Mouse (Mus musculus) heart, adult 11 months (tissue): ENCODE data around the gene Gm14226.
"Not testable (repeated sequence)": the region's sequence is repeated elsewhere in the genome, so short reads cannot be mapped to it uniquely, and the experiment has no call there.

Source experiments
- DNase-seq: peaks from one replicate; pipeline ENCODE4 v3.0.0; 2022

Gene Gm14226

DNA sequence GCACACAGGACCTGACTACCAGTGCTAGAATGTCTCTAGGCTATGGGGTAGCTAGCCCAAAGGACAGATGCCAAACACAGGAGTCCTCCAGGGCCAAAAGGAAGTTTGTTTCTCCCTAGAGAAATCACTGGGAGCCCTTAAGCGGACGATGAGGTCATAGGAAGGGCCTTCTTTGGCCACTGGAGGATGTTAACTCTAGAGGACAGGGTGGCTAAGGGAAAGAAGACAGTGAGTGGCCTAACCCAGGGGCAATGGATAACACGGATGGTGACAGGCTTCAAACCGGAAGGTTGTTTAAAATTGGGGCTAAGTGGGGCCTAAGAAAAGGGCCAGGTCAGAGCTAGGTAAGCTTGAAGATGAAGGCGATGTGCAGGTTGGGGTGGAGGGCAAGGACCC, 32.0 kb downstream of the Gm14226 start:
- DNase-seq = peak; percentile 95

DNA sequence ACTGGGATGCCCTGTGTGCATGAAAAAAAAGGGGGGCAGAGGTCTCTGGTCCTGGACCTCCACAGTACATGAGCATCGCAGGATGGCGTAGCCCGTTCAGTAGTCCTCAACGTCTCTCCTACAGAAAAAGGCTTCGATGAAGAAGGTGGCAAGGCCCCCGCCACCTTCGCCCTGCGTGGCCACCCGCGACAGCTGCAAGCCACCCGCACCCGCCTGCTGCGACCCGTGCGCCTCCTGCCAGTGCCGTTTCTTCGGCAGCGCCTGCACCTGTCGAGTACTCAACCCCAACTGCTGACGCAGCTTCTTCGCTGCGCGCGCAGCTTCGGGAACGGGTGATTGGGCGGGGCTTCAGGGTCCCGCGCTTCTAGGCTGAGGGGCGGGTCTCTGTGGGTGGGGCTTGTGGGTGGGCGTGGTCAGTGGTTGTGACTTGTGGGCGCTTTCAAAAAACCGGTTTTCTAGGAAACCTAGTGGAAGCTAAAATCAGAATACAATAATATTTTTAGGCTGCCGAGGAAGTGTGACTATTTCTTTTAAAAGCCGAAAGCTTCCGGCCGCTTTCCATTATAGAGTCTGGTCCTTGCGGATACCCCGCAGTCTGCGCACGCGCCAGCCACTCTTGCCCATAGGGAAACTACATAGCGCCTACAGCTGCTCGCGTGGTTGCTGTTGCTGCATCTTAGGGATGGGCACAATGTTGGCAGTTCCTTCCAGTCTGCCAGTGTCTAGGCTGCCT, 32.6 kb downstream of the Gm14226 start:
- peak; percentile 99 for DNase-seq

DNA sequence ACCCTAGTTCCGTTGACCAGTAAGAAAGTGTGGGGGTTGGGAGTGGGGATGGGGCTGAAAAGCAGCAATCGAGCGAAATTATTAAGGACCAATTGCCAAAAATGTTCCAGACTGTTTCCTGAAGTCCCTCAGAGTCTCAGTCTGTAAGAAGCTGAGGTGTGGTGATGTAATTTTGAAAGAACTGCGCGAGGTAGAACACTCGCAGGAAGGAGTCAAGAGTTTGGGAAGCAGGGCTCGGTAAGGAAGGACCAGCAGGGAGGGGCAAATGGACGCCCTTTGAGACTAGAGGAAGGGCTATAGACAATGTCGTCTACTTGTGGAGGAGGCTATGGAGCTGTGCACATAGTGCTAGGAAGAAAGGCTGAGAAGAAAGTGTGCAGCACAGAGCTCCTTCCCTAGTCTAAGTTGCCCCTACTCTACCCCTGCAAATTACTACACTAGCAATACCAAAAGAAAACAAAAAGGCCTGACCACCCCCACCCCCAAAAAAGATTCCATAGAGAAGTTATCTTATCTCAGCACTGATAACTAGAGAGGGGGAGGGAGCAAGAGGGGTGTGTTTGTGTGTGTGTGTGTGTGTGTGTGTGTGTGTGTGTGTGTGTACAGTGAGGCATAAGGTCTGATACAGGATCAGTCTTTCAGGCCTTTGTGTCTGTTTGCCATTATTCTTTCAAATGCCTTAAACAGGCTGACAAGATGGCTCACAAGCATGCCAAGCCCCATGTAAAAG, 33.7 kb downstream of the Gm14226 start:
- no peak for DNase-seq

DNA sequence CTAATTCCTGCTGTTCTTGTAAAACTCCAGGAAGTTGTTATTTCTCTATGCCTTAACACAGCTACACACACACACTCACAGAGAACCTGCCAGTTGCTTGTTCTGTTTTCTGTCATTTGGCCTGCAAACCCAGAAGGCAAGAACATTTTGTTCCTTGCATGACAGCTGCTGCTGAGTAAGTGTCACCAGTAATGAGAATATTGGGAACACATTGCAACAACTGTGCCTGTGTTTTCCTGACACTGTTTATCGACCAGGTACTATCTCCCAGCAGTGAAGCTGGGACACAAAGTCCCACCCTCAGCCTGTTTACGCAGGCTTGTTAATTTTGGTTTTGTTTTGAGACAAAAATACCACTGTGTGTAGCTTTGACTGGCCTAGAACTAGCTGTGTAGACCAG, 34.6 kb downstream of the Gm14226 start:
- peak; percentile 94 for DNase-seq

DNA sequence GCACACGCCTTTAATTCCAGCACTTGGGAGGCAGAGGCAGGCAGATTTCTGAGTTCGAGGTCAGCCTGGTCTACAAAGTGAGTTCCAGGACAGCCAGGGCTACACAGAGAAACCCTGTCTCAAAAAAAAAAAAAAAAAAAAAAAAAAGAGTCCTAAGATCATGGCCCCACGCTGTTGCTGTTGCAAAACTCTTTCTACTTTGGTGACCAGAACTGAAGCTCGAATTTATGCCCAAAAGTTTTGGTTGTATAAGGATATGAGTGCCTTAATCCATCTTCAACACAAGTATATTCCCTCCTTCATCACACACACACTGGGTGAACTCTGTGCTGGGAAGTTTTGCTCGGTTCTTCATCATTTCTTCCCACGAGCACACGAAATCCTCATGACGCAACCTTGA, 35.4 kb downstream of the Gm14226 start:
- not testable (repeated sequence) for DNase-seq

DNA sequence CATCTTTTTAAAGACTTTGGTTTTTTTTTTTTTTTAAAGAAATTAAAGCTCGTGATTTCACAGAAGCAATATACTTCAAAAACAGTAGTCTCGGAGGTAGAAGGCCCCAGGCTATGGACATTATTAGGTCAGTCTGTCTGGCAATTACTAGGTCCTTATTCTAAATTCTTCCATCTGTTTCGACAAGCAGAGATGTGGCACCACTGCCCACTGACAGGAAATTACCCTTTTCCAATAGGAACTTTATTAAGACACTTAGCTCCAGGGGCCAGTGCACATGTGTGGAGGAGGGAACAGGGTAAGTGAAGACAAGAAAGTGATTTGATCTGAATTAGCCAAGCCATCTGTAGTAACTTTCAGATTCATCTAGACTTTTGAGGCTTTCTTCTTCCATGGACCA, 36.6 kb downstream of the Gm14226 start:
- DNase-seq = no peak

DNA sequence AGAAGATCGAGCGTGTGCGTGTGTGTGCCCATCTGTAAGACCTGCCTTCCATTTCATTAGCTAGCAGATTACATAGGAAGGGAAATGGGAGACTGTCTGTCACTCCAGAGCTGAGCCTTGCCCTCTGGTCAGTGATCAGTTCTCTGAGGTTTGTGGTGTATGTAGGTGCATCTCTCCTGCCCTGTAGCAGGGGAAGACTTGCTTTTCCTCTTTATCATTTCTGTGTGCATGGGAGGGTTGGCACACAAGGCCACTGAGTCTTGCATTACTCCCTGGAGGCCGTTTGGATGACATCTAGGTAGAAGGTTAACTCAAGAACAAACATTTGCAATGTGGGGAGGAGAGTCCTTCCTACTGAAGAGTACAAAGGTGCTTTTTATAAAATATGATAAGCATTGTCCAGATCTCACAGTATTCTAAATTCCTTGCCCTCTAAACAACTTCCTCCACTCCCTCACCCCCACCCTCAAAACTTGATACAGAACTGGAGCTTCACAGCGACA, 38.1 kb downstream of the Gm14226 start:
- DNase-seq = no peak

DNA sequence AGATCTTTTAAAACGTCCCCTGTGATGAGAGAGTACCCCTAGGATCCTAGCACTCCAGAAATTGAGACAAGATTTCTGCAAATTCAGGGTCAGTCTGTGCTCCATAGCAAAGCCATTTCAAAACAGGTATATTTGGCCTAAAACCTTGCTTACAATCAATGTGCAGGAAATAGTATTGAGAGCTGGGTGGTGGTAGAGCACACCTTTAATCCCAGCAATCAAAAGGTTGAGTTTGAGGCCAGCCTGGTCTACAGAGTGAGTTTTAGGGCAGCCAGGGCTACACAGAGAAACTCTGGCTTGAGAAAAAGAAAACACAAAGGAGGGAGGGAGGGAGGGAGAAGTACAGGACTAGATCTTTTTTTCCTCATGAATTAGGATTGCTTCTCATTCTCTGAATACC, 39.3 kb downstream of the Gm14226 start:
- no peak for DNase-seq

DNA sequence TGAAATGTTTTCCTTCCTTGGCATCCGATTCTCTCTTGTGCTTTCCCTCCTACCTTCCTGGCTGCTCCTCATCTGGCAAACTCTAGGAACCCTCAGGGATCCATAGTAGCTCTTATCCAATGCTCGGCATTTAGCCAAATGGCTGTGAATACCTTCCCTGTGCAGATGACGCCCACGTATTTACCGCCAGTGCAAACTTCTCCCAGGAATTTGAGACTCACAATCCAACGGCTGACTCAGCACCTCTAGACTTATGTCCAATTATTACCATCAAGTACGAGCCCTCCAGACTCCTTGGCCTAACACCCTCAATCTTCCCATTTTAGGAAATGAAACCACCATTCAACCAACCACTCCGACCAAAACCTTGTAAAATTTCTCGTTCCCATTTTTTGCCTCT, 53.0 kb downstream of the Gm14226 start:
- DNase-seq = no peak

DNA sequence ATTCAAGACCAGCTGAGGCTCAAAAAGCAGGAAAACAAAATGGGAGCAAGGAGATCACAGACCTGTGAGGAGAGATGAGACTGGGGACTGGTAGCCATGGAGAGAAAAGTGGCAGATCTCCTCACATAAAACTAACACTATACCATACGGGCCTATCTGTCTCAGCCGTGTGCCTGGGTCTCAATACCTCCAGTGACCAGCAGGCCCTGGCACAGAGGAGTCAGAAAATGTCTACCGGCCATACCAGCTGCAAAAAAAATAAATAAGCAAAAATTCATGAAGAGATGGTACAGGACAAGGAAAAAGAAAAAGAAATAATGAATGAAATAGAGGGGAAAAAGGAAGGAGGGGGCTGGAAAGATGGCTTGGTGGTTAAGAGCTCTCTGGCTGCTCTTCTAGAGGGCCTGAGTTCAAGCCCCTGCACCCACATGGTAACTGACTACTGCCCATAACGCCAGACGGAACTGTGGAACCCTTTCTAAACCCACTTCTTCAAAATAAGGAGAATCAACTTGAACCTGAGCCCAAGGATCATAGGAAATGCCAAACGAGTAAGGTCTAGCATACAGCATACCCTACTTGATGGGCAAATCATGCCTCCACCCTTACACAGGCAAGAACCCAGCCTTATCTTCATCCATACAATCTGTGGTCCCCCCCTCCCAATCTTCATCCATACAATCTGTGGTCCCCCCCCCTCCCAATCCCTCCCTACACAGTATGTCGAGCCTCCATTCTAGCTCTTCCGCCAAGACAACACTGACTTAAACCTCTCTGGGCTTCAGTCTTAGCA, 54.5 kb downstream of the Gm14226 start:
- no peak for DNase-seq

DNA sequence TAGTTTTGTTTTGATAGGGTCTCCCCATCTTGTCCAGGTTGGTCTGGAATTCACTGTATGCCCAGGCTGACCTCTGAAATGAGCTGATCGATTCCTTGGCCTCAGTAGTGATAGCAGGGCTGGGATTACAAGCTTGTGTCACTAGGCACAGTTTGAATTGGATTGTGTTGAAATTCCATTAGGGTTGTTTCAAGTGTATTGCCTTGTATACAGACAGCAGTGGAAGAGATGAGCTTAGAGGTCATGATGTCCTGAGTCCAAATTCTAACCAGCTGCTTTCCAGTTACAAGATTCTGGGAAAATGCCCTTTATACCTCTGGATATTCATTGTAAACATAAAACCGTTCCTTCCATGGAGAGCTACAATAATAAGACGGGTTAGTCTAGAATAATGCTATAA, 55.3 kb downstream of the Gm14226 start:
- no peak for DNase-seq

DNA sequence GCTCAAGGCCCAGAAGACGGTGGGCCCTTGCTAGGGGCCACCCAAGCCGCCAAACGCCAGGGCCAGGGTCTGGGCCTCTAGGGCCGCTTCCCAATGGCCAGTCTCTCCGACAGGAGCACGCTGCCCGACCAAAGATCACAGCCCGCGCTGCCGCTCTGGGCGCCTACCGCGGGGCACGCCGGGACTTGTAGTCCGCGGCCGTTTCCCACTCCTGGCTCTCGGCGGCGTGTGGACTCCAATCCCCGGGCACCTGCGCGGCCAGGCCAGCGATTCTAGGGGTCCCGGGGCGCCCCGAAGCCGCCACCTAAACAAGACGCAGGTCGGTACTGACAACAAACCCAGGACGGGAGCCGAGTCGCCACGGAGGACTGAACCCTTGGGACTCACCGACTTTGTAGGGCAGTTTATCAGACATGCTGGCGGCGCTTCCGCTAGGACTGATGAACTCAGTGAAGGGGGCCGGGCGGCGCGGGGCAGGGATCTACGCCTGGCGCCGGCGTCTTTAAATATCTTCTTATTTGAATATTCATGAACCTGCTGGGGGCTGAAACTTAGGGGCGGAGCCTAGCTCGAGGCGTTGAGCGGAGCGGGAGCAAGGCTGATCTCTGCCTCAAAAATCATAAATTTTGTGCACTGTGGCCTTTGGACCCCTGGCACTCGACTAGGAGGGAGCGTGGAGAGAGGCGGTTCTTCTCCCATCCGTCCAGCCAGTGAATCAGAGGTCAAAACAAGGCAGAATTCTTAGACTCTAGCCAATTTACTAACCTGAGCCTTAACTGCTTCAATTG, 56.1 kb downstream of the Gm14226 start, which contains the start of gene Ahcy:
TSS of gene Ahcy (minus strand) at position 520 of the 788 bp plus-strand sequence.
- peak; percentile 99 for DNase-seq

DNA sequence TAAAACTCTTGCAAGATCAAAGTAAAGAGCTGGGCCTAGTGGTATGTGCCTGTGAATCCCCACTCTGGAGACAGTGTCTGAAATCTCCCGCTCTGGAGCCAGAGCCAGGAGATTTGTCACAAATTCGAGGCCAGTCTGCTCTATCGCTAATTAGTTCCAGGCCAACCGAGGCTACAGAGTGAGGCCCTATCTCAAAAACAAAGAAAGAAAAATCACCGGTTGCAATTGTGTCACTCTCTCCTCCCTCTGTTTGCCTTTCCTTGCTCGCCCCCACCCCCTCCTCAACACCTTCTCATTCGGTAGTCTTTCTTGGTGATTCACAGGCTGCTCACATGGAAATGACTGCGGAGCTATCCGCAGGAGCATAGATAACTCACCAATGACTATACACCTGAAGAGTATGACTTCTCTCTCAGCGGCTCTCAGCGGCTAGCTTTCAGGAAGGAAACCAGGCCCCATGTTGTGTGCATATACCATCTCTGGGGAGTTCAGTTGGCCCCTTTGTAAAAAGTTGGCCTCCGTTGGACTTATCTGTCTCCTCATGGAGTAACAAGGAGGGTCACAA, 56.8 kb downstream of the Gm14226 start:
- DNase-seq = no peak

DNA sequence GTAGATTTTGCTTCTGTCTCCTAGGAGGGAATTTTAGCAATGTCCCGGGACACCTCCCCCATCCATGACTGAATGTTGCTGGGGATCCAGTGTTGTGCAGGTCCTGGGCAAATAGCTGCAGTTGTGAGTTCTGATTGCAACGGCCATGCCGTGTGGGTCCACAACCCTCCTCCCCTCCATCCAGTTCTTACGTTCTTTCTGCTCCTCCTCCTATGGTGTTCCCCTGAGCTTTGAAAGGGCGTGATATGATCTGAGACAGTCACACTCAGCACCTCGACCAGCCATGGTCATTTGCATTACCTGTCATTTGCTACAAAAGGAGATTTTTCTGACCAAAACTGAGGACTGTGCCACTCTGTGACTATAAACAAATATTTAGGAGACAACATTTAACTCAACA, 57.6 kb downstream of the Gm14226 start:
- DNase-seq = no peak
